Mouse (Mus musculus) adrenal gland, postnatal 14 days (tissue): Measurements from ENCODE around the gene Mgat5. TPM values are rescaled to one million over a fixed set of nuclear protein-coding genes. Genes with fewer than 3 reads are reported as not detected.

Source experiments
- DNase-seq: peaks from one replicate; pipeline ENCODE4 v3.0.0; 2021; ENCODE audit warnings: mixed read lengths
- total RNA-seq: library from RNA; stranded (reverse); gene quantifications from 2 replicates; pipeline ENCODE4 v1.2.3, GENCODE M21; 2021

Gene Mgat5
- total RNA-seq, 1 experiment from 2014 or later: 12.0 TPM

GRCm38 (mm10) chr1:127308207-127308725 lies 103.5 kb downstream of the Mgat5 start:
- DNase-seq: no peak

DNA sequence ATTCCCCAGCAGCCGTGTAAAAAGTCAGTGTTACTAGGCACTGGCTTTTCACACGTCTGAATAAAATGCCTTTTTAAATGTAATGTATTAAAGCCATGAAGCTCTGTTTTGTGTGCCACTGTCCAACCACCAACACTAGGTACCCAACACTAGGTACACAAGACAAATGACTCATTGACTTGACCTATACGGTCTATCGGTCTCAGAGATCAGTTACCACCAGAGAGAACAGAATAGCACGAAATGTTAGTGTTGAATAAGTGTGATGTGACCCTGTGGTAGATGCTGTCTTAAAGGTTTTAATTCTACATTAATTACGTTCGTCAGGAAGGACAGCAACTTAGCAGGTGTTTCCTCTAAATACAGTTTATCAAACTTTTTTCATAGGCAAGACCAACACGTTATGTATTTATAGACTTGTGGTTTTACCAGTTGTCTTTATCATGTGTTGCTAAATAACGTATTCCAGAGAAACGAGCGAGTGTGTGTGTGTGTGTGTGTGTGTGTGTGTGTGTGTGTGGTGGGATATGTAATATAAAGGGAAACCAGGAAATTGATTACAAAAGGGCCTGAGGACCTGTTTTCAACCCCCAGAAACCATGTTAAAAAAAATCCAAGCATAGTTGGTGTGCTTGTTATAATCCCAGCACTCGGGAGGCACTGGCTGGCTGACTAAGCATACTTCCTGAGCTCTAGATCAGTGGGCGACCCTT lies 104.3 kb downstream of the Mgat5 start:
- no peak for DNase-seq

DNA sequence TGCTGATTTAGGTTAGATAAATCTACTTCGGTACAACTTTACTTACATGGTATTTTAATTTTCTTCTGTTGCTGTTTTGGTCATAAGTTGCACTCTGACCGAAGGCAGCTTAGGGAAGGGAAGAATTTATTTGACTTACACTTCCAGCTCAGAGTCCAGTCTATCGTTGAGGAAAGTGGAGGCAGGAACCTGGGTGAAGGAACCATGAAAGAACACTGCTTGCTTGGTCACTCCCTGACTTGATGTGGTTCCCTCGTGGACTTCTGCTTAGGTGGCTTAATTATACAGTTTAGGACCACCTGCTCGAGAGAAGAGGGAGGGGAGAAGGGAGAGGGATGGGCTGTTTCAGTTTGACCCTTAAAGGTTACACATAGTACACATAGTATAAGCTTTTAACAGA lies 105.2 kb downstream of the Mgat5 start:
- DNase-seq: no peak

- DNase-seq: no peak
Observed at GRCm38 (mm10) chr1:127310703-127311102, 105.9 kb downstream of the Mgat5 start.

- DNase-seq: no peak
Observed at GRCm38 (mm10) chr1:127313652-127314350, 109.0 kb downstream of the Mgat5 start.

DNA sequence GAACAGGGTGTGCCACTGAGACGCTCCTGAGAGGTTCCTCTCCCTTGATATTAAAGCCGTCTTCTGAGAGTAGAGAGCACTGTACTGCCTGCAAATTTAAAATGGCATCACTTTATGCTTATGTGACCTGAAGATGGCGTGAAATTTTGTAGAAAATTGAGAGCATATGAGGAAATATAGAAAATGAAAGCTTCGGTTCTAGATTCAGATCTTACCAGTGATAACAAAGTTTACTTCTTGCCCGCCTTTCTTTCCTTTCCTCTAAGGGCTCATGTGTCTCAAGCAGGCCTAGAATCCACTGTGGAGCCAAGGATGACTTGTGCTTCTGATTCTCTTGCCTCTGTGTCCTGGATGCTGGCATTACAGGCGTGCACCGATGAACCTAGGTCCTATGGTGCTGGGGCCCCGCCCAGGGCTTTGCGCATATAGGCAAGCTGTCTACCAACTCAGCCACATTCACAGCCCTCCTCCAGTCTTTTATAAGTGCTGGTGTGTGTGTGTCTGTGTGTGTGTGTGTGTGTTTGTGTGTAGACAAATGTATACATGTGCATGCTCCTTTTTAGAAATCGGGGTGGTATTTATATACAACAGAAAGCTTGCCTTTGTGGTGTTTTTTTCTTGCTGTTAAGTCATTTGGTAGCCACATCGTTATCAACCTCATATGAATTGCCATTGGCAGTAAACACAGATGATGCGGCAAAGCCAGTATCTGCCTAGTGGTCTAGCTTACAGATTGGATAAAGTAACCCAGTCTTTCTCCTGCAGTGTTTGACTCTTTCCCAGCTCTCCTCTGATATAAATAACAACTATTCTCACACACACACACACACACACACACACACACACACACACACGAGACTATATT lies 111.2 kb downstream of the Mgat5 start:
- DNase-seq: no peak

DNA sequence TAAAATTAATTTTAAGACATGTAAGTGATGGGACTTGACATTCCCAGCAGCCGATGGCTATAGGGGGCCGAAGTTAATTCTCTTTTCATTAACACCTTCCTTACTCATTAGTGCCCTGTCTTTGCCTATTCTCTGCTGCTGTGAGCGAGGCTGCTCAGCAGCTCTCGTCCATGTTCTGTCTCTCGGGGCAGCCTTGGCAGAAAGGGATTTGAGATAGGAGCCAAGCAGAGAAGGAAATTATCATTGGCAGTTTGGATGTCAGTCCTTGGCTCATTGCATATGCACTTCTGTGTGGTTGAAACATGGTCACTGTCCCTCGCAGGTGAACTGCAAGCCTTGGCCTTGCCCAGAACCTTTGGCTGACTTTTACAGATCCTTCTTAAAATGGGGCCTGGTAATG lies 111.8 kb downstream of the Mgat5 start:
- no peak for DNase-seq

DNA sequence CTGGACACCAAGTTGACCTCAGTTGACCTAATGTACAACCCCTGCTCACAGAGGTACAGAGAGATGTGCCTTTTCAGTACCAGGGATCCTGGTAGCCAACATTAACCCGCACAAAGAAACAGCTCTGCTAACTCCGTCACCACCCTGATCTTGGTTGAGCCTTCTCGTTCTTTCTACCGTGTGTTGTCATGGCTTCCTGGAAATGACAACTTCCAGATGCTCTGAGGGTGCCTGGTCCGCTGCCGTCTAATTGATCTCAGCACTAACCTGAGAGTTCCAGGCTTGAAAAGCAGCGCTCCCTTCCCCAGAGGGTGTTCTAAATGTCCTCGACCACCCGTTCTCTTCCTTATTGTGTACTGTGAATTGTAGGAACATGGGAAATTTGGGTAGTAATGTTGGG lies 112.7 kb downstream of the Mgat5 start:
- DNase-seq: no peak

DNA sequence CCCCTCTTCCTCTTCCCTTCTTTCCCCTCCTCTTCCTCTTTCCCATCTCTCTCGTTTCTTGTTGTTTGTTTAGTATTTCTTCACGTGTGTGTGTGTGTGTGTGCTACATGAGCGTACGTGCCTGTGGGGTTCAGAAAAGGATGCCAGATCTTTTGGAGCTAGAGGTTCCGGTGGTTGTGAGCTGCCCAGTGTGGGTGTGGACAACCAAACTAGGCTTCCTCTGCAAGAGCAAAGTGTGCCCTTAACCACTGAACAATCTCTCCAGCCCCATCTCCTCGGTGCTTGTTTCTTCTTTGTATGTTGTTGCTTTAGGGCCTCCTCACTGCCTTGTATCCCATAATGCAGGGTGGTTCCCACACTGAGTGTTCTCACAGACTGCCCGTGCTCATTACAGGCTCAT lies 113.7 kb downstream of the Mgat5 start:
- DNase-seq: no peak

DNA sequence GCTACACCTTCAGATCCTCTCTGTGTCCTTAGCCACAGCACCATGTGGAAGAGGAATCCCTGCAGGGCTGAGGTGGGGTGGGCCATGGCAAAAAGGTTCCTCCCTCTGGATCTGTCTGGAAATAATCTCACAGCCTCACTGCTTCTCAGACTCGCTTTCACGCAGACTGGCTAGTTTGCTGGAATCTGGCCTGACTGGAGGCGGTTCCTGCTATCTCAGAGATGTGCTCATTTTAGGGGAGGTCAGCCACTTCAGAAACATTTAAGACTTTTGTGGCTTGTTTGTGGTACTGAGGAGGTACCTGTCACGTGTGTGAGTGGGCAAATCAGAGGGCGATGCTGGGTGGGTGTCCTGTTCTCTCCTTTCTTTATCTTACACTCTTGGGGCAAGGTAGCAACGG lies 115.0 kb downstream of the Mgat5 start:
- DNase-seq: no peak

- no peak for DNase-seq
Observed at GRCm38 (mm10) chr1:127320956-127321355, 116.1 kb downstream of the Mgat5 start.

DNA sequence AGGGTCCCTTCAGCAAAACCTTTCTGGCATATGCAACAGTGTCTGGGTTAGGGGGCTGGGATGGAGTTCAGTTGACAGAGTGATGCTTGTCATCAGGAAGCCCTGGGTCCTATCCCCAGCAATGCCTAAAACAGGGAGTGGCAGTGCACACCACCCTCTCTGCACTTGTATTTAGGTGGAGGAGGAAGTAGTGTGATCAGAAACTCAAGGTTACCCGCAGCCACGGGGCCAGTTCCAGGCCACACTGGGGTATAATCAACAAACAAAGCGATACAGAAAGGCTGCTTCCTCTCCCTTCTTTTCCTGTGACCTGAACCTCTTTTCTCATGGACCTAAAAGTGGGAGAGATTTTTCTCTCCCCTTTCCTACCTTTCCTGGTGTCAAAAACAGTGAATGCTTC lies 116.8 kb downstream of the Mgat5 start:
- DNase-seq: no peak

GRCm38 (mm10) chr1:127322169-127322805 lies 117.5 kb downstream of the Mgat5 start:
- DNase-seq: no peak

GRCm38 (mm10) chr1:127325601-127326198 lies 120.9 kb downstream of the Mgat5 start:
- no peak for DNase-seq

GRCm38 (mm10) chr1:127327773-127328172 lies 123.0 kb downstream of the Mgat5 start:
- no peak for DNase-seq

GRCm38 (mm10) chr1:127328354-127328875 lies 123.6 kb downstream of the Mgat5 start:
- DNase-seq: no peak

DNA sequence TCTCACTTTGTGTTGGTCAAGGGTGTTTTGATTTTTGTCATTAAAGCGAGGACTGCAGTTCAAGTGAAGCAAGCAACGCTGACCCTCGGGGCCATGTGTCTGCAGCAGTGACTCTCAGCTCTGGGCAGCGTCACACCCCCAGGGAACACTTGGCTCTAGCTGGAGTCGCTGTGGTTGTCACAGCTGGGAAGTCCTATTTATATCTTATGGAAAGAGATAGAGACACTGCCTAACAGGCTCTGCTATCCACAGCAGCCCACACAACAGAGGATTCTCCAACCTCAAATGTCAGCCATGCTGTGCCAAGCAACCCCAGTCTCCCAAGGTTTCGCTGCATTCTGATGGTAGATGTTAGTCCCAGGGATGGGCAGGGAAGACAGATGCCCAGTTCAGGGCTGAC lies 125.0 kb downstream of the Mgat5 start:
- DNase-seq: peak; percentile 57

DNA sequence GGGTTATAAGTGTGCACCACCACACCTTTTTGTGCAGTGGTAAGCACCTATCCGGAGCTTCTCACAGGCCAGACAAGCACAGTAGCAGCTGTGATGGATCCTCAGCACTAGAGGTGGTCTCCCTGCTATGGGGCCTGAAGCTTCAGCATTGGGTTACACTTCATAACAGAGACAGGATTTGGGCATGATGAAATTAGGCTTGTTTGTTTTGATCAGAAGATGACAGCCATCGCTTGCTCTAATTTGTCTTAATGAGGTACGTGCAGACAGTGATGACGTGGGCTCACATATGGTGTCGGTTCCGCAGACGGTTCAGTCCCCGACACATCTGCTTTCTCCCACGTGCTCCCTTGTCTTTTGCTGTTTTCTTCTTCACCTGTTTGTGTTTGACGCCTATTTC lies 132.9 kb downstream of the Mgat5 start:
- DNase-seq: no peak

DNA sequence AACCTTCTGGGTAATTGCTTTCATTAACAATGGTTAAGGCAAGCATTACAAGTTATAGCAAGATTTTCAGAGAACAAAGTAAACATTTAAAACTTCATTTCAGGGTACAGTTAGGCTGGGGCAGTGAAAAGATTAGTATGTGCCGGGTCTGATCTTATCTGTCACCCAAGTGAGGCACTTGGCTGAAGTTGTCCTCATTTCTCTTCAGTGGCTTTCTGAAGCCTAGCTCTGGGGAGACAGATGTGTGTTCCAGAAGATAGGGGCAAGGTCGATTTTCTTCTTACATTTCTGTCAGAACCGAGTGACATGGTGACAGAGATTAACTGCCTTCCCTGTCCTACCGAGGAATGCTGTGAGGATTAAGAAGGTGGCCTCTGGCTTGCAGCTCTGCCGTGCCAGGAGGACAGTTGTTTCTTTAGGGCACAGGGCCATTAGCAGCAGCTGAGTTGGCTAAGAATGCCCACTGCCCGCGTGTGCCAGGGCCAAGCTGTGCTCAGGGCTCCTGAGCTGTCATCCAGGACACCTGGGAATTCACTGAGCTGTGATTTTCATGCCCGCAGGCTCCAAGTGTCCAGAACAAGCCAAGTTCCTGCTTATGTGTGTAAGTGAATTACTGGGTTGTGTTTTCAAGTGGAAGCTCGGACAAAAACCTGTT lies 134.1 kb downstream of the Mgat5 start:
- DNase-seq: peak; percentile 70

DNA sequence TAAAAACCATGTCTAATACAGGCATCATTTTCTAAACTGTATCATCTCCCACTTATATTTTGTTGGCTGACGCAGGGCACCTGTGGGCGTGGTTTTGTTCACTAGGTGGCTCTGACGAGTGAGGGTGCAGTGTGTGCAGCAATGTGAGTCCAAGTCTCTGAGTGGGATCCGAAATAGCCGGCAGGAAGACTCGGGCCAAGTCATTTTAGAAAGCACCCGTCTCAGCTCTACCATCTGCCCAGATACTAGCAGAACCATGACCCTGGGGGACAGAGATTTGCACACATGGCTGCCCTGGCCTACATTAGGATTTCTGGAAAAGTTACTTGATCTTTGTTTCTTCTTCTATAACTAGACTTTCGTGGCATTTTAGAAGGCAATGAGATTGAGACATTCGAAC lies 135.5 kb downstream of the Mgat5 start:
- DNase-seq: no peak

DNA sequence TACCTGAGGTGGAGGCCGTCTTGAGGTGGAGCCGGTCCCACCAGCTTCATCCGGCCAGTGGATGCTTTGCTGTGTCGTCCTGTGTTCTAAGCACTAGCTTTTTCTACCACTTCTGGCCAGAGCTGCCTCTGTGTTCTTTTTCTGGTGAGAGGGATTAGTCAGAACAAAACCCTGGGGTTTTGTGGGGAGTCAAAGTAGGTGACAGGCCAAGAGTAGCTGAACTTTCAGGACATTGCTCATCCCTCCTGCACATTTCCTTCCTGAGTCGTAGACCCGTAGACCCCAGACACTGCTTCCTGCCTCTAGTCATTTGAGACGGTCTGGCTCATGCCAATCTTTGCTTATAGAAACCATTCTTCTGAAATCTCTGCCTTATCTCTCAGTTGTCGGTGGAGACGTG lies 140.1 kb downstream of the Mgat5 start:
- DNase-seq: no peak
